Mouse (Mus musculus): ENCODE measurements at regions not wholly inside any gene's neighbourhood (a gene's known extent, or its start where the extent isn't known, plus 50 kb on each side); places are given as distances from the start of the nearest gene placed in this dataset.

- no peak overlapping the region for H3K27ac ChIP-seq (ENCODE audit: control insufficient read depth, low read depth, low read length)
- TF ChIP-seq KAT2A (conservative IDR thresholded peaks at IDR 0.05; ENCODE audit: low read depth, low read length): no peak
- TF ChIP-seq POLR2AphosphoS2 (IDR thresholded peaks at IDR 0.05; ENCODE audit: low read length): no peak
- TF ChIP-seq ZNF384 (IDR thresholded peaks at IDR 0.05; ENCODE audit: low read depth, low read length): no peak
- no peaks in the 10 kb centered on the region for H3K9me3 ChIP-seq (replicated peaks; ENCODE audit: insufficient read depth, low read length)
- H3K4me3 ChIP-seq (ENCODE audit: control insufficient read depth in 1 of 2, insufficient read depth in 1 of 2, low read depth in 2 of 2, low read length in 2 of 2): no peak overlapping the region
- no peak for DNase-seq (ENCODE audit: low read depth, low spot score)
- H3K27me3 ChIP-seq (ENCODE audit: control insufficient read depth in 1 of 2, insufficient read depth in 2 of 2, low read length in 2 of 2): no peaks in the 10 kb centered on the region
- H3K4me1 ChIP-seq (ENCODE audit: control insufficient read depth in 1 of 2, insufficient read depth in 2 of 2, low read length in 2 of 2): no peaks in the 10 kb centered on the region
- H3K36me3 ChIP-seq (ENCODE audit: control insufficient read depth in 1 of 2, insufficient read depth in 2 of 2, low read length in 2 of 2): no peaks in the 10 kb centered on the region
- H3K79me2 ChIP-seq (ENCODE audit: control insufficient read depth, insufficient read depth, low read length, poor library complexity): no peaks in the 10 kb centered on the region
- no peak overlapping the region for H3K9ac ChIP-seq (ENCODE audit: control insufficient read depth, low read depth, low read length, poor library complexity, severe bottlenecking)
These were observed 88.3 kb downstream of the Cetn3 start for GRCm38 (mm10) chr13:81871226-81871625.

DNA sequence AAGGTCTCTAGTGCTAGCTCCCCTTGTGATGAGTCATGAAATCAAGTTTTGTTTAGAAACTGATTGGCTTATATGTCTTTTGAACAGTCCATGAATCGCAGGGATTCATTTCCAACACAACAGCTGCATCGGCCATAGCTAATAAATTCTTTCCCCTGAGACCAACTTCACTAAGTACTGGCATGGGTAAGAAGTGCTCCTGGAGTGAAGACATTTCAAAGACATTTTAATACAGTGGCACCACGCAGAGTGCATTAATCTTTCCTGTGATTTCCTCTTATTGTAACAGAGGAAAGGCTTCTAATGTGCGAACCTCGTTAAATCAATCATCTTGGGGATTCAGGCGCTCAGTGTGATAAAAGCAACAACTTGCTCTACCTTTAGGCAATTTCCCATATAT lies 103.0 kb downstream of the Cetn3 start:
- H3K27me3 ChIP-seq (ENCODE audit: control insufficient read depth in 1 of 2, insufficient read depth in 2 of 2, low read length in 2 of 2): no peaks in the 10 kb centered on the region
- no peak for DNase-seq (ENCODE audit: low read depth, low spot score)
- H3K9me3 ChIP-seq (replicated peaks; ENCODE audit: insufficient read depth, low read length): no peaks in the 10 kb centered on the region
- H3K27ac ChIP-seq (ENCODE audit: control insufficient read depth, low read depth, low read length): no peak overlapping the region
- no peaks in the 10 kb centered on the region for H3K36me3 ChIP-seq (ENCODE audit: control insufficient read depth in 1 of 2, insufficient read depth in 2 of 2, low read length in 2 of 2)
- H3K4me3 ChIP-seq (ENCODE audit: control insufficient read depth in 1 of 2, insufficient read depth in 1 of 2, low read depth in 2 of 2, low read length in 2 of 2): no peak overlapping the region
- no peak for TF ChIP-seq ZNF384 (IDR thresholded peaks at IDR 0.05; ENCODE audit: low read depth, low read length)
- TF ChIP-seq MEF2A (IDR thresholded peaks at IDR 0.05; ENCODE audit: extremely low read depth, insufficient replicate concordance, low read depth, low read length, poor library complexity, severe bottlenecking): no peak
- TF ChIP-seq MXI1 (IDR thresholded peaks at IDR 0.05; ENCODE audit: low read depth, low read length): no peak
- no peak for TF ChIP-seq TCF12 (IDR thresholded peaks at IDR 0.05; ENCODE audit: low read depth, low read length)
- no peak for TF ChIP-seq UBTF (IDR thresholded peaks at IDR 0.05; ENCODE audit: borderline replicate concordance, insufficient read depth, low read depth, low read length)
- TF ChIP-seq USF2 (IDR thresholded peaks at IDR 0.05; ENCODE audit: borderline replicate concordance in 1 of 2, insufficient read depth in 1 of 2, low read depth in 1 of 2, low read length in 2 of 2): no peak
- TF ChIP-seq POLR2A (IDR thresholded peaks at IDR 0.05; ENCODE audit: control insufficient read depth in 1 of 2, insufficient read depth in 1 of 2, low read depth in 1 of 2, low read length in 2 of 2, poor library complexity in 1 of 2): no peak
- TF ChIP-seq POLR2AphosphoS2 (IDR thresholded peaks at IDR 0.05; ENCODE audit: low read length): no peak
- TF ChIP-seq RAD21 (IDR thresholded peaks at IDR 0.05; ENCODE audit: low read depth, low read length): no peak
- TF ChIP-seq BHLHE40 (IDR thresholded peaks at IDR 0.05; ENCODE audit: borderline replicate concordance, low read depth, low read length): no peak
- no peak for TF ChIP-seq TAL1 (IDR thresholded peaks at IDR 0.05; ENCODE audit: low read length)
- TF ChIP-seq E2F4 (IDR thresholded peaks at IDR 0.05; ENCODE audit: borderline replicate concordance, low read depth, low read length): no peak
- TF ChIP-seq GABPA (IDR thresholded peaks at IDR 0.05; ENCODE audit: low read depth, low read length): no peak
- no peak for TF ChIP-seq ETS1 (IDR thresholded peaks at IDR 0.05; ENCODE audit: low read depth, low read length)
- no peak for TF ChIP-seq NRF1 (IDR thresholded peaks at IDR 0.05; ENCODE audit: insufficient read depth, low read depth, low read length, poor library complexity, severe bottlenecking)
- no peaks in the 10 kb centered on the region for H3K4me1 ChIP-seq (ENCODE audit: control insufficient read depth in 1 of 2, insufficient read depth in 2 of 2, low read length in 2 of 2)
- no peaks in the 10 kb centered on the region for H3K79me2 ChIP-seq (ENCODE audit: control insufficient read depth, insufficient read depth, low read length, poor library complexity)
- no peak overlapping the region for H3K9ac ChIP-seq (ENCODE audit: control insufficient read depth, low read depth, low read length, poor library complexity, severe bottlenecking)

Measured in MEL (cell line).